Mouse (Mus musculus): ENCODE results near the gene Tfpi. TPM values are rescaled to one million over a fixed set of nuclear protein-coding genes. Genes with fewer than 3 reads are reported as not detected.

The Tfpi gene
- 2.0 TPM for total RNA-seq (2023)

GRCm38 (mm10) chr2:84476577-84476976, at the start of gene Tfpi:
Tfpi (minus strand) TSS chr2:84476775.

GRCm38 (mm10) chr2:84425138-84425537, 51.4 kb downstream of the Tfpi start, which contains the start of gene Calcrl:
Calcrl (minus strand) TSS chr2:84425411.

Other genes with a start within 250 kb of the Tfpi start
- 33.1 TPM for gene Calcrl, start 51.4 kb downstream of the Tfpi start, total RNA-seq (2023)
- 1.4 TPM for gene Ctnnd1, start 174.0 kb upstream of the Tfpi start, total RNA-seq (2023)
- 0.18 TPM for gene Btbd18, start 182.3 kb upstream of the Tfpi start, total RNA-seq (2023)
- 36.1 TPM for gene Selenoh, start 194.0 kb upstream of the Tfpi start, total RNA-seq (2023)
- not detected for gene Gm28635, start 201.3 kb upstream of the Tfpi start, total RNA-seq (2023)
- gene Med19, start 201.6 kb upstream of the Tfpi start, total RNA-seq (2023): 12.3 TPM
- 29.7 TPM for gene Tmx2, start 202.4 kb upstream of the Tfpi start, total RNA-seq (2023)
- gene Zdhhc5, start 238.4 kb upstream of the Tfpi start, total RNA-seq (2023): 53.3 TPM

Data from CD4-positive naive resting alpha-beta T cell, adult 76 days (primary cell).